Mouse (Mus musculus) CD8-positive naive resting alpha-beta T cell, adult 57 days (primary cell): ENCODE data around the gene Aqp9. TPM values are rescaled to one million over a fixed set of nuclear protein-coding genes. Genes with fewer than 3 reads are reported as not detected.

ENCODE experiments used
- total RNA-seq: library from RNA; stranded (reverse); gene quantifications from one replicate; pipeline ENCODE4 v1.2.4, GENCODE M21; 2023

Aqp9 gene
- 2.0 TPM for total RNA-seq

DNA sequence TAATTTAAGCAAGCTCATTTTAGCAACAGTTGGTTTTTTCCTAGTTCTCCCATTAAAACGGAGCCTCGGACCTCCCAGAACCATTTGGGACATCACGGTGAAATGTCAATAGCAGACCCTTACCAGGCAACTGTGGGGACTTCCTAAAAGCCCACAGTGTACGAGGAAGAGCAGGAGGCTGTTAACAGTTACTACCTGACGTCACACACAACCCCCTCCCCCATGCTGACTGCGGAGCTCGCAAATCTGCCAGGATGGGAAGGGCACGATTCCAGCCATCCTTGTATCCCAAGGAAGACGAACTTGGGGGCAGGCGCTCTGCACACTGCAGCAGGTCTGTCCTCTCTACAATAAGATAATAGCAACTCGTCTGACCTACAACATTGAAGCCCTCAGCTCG, at the start of gene Aqp9:
TSS of gene Aqp9 (minus strand) at position 172 of the 400 bp plus-strand sequence.

GRCm38 (mm10) chr9:71215248-71216035, 47.0 kb upstream of the Aqp9 start, which contains the start of gene Aldh1a2:
Aldh1a2 (plus strand) TSS chr9:71215789.

Other genes with a start within 250 kb of the Aqp9 start
- gene Lipc, start 216.5 kb downstream of the Aqp9 start, total RNA-seq = 0.40 TPM
- not detected for gene Aldh1a2, start 47.1 kb upstream of the Aqp9 start, total RNA-seq